ENCODE assay signal across 14 mouse cellular contexts in the genomic region with DNA sequence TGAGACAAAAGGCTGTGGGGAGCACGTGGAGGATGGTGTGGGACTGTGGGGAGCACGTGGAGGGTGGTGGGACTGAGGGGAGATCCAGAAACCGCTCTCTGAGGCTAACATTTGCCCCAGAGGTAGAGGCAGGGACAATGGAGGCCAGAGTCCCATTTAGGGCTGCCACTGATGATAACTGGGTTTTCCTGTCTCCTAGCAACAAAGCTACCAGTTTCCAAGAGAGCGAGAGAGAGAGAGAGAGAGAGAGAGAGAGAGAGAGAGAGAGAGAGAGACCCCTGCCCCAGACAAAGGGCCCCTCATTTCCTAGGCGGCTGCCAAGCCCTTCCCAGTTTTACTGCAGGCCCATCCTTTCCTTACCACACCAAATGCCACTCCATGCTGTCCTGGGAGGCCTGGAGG. TPM values are rescaled to one million over a fixed set of nuclear protein-coding genes. Genes with fewer than 3 reads are reported as not detected.
DNase-seq lines count a peak whose midpoint lies in the region; ATAC-seq and TF ChIP-seq lines count a peak whose summit lies in the region.
"Had no signal": no experiment of that assay in that cellular context is flagged by ENCODE, and none has a peak within 500 bp of the region (broad histone marks: within the 10 kb centered on the region; RNA-seq: fewer than 3 reads in every experiment).

No protein-coding gene starts in this region.

- TF ChIP-seq CTCF in forebrain, postnatal 0 days (IDR thresholded peaks at IDR 0.05; ENCODE audit: low read depth): no peak
- TF ChIP-seq CTCF in intestine, postnatal 0 days (IDR thresholded peaks at IDR 0.05; ENCODE audit: low read depth): no peak

- H3K27ac ChIP-seq in forebrain, postnatal 0 days (ENCODE audit: low read depth, low read length): peak overlapping the region; percentile 86
- H3K27ac ChIP-seq in intestine, postnatal 0 days (ENCODE audit: low read depth, low read length): no peak overlapping the region
- peak overlapping the region; percentile 93 for H3K27ac ChIP-seq in neural tube, embryonic 13.5 days (replicated peaks)
- no peak overlapping the region for H3K27ac ChIP-seq in liver, embryonic 12.5 days
- H3K27ac ChIP-seq: gastrocnemius, adult 2 months; heart, embryonic 10.5 days; liver, embryonic 14.5 days had no signal

- H3K4me2 ChIP-seq in forebrain, postnatal 0 days (ENCODE audit: low read depth): no peak overlapping the region
- peak overlapping the region; percentile 51; the same call in 1 of the 2 replicates for H3K4me2 ChIP-seq in intestine, postnatal 0 days (replicated peaks; ENCODE audit: low read depth)
- peak overlapping the region; percentile 35 for H3K4me2 ChIP-seq in neural tube, embryonic 13.5 days
- no peak overlapping the region for H3K4me2 ChIP-seq in liver, embryonic 12.5 days

- peak; percentile 46 for DNase-seq in embryo, embryonic 11 days
- DNase-seq in forebrain, postnatal 0 days: peak; percentile 64
- DNase-seq in adrenal gland, postnatal 10 days: no peak
- DNase-seq in kidney, adult 18-20 months: no peak
- DNase-seq in thymus, adult 18-20 months: no peak
- DNase-seq: cerebellum, postnatal 25 days; gastrocnemius, adult 2 months; heart, postnatal 4 days; lung, postnatal 36 days had no signal

- peak; percentile 40 for ATAC-seq in forebrain, postnatal 0 days
- ATAC-seq in intestine, postnatal 0 days: no peak
- peak; percentile 33 for ATAC-seq in neural tube, embryonic 13.5 days (ENCODE audit: low read depth)
- no peak for ATAC-seq in liver, embryonic 12.5 days

- H3K4me3 ChIP-seq in forebrain, postnatal 0 days (ENCODE audit: low read depth, low read length): no peak overlapping the region
- H3K4me3 ChIP-seq in intestine, postnatal 0 days (ENCODE audit: low read depth, low read length): no peak overlapping the region
- no peak overlapping the region for H3K4me3 ChIP-seq in neural tube, embryonic 13.5 days
- H3K4me3 ChIP-seq in liver, embryonic 12.5 days: no peak overlapping the region
- H3K4me3 ChIP-seq: gastrocnemius, adult 2 months; heart, embryonic 10.5 days had no signal

- H3K27me3 ChIP-seq in forebrain, postnatal 0 days (ENCODE audit: insufficient read depth, low read length): no peaks in the 10 kb centered on the region
- H3K27me3 ChIP-seq in intestine, postnatal 0 days (replicated peaks; ENCODE audit: control insufficient read depth, insufficient read depth, low read length): no peaks in the 10 kb centered on the region
- no peaks in the 10 kb centered on the region for H3K27me3 ChIP-seq in neural tube, embryonic 13.5 days
- no peaks in the 10 kb centered on the region for H3K27me3 ChIP-seq in liver, embryonic 12.5 days (replicated peaks)

- H3K36me3 ChIP-seq in forebrain, postnatal 0 days (ENCODE audit: insufficient read depth): peaks cover 11% of the 10 kb centered on the region
- no peaks in the 10 kb centered on the region for H3K36me3 ChIP-seq in intestine, postnatal 0 days (ENCODE audit: control insufficient read depth, insufficient read depth)
- H3K36me3 ChIP-seq in neural tube, embryonic 13.5 days: 0 out of 2 replicates have a peak, but pooled peaks cover 18% of the 10 kb centered on the region
- peaks cover 17% of the 10 kb centered on the region; the same call in 1 of the 2 replicates for H3K36me3 ChIP-seq in liver, embryonic 12.5 days
- H3K36me3 ChIP-seq: heart, embryonic 10.5 days had no signal

- peak overlapping the region; percentile 49 for H3K9ac ChIP-seq in forebrain, postnatal 0 days
- H3K9ac ChIP-seq in intestine, postnatal 0 days (ENCODE audit: low read depth, low read length): no peak overlapping the region
- peak overlapping the region; percentile 66 for H3K9ac ChIP-seq in neural tube, embryonic 13.5 days
- no peak overlapping the region for H3K9ac ChIP-seq in liver, embryonic 12.5 days
- H3K9ac ChIP-seq: liver, embryonic 14.5 days had no signal

- peaks cover 60% of the 10 kb centered on the region for H3K4me1 ChIP-seq in forebrain, postnatal 0 days (ENCODE audit: insufficient read depth)
- H3K4me1 ChIP-seq in intestine, postnatal 0 days (replicated peaks; ENCODE audit: control insufficient read depth, insufficient read depth, low read length): no peaks in the 10 kb centered on the region
- peaks cover 92% of the 10 kb centered on the region for H3K4me1 ChIP-seq in neural tube, embryonic 13.5 days (replicated peaks)
- no peaks in the 10 kb centered on the region for H3K4me1 ChIP-seq in liver, embryonic 12.5 days

- H3K9me3 ChIP-seq in forebrain, postnatal 0 days (ENCODE audit: low read length): no peaks in the 10 kb centered on the region
- H3K9me3 ChIP-seq in intestine, postnatal 0 days (ENCODE audit: control insufficient read depth): no peaks in the 10 kb centered on the region
- H3K9me3 ChIP-seq in neural tube, embryonic 13.5 days: no peaks in the 10 kb centered on the region
- H3K9me3 ChIP-seq in liver, embryonic 12.5 days (replicated peaks): no peaks in the 10 kb centered on the region
- H3K9me3 ChIP-seq: heart, embryonic 10.5 days had no signal

- 8% methylated on average over 5 of the region's 5 CpGs for WGBS in forebrain, postnatal 0 days
- 31% methylated on average over 5 of the region's 5 CpGs for WGBS in intestine, postnatal 0 days
- 9% methylated on average over 5 of the region's 5 CpGs for WGBS in neural tube, embryonic 13.5 days
- 65% methylated on average over 5 of the region's 5 CpGs for WGBS in liver, embryonic 12.5 days (ENCODE audit: insufficient replicate concordance)

RNA-seq across cellular contexts. Expression of a gene that starts 33.4 kb away (rescaled TPM):
- 60.7 and 90.2 TPM in 2 replicates for total RNA-seq in forebrain, postnatal 0 days (2014; rRNA removed)
- polyA plus RNA-seq in forebrain, postnatal 0 days (2015; fragmentation: Nextera tagmentation; extraction: Ambion mirVana): 21.9 and 38.3 TPM in 2 replicates
- polyA plus RNA-seq in intestine, postnatal 0 days (2015; fragmentation: Nextera tagmentation; extraction: Ambion mirVana): 0.66 and 0.82 TPM in 2 replicates
- 51.2 and 54.3 TPM in 2 replicates for polyA plus RNA-seq in neural tube, embryonic 13.5 days (2015; fragmentation: Nextera tagmentation; extraction: Ambion mirVana)
- 7.6 and 8.5 TPM in 2 replicates for polyA plus RNA-seq in liver, embryonic 12.5 days (2016; fragmentation: Nextera tagmentation; extraction: Ambion mirVana)
- 1 to 10 TPM; 3.8 to 4.9 TPM for total RNA-seq in adrenal gland, postnatal 10 days (2021)

RNA-seq across cellular contexts. Expression of a gene that starts 44.0 kb away (rescaled TPM):
- total RNA-seq in forebrain, postnatal 0 days (2014; rRNA removed): 49.8 and 64.5 TPM in 2 replicates
- 138 and 180 TPM in 2 replicates for polyA plus RNA-seq in forebrain, postnatal 0 days (2015; fragmentation: Nextera tagmentation; extraction: Ambion mirVana)
- 114 and 121 TPM in 2 replicates for polyA plus RNA-seq in intestine, postnatal 0 days (2015; fragmentation: Nextera tagmentation; extraction: Ambion mirVana)
- 146 and 149 TPM in 2 replicates for polyA plus RNA-seq in neural tube, embryonic 13.5 days (2015; fragmentation: Nextera tagmentation; extraction: Ambion mirVana)
- 140 and 151 TPM in 2 replicates for polyA plus RNA-seq in liver, embryonic 12.5 days (2016; fragmentation: Nextera tagmentation; extraction: Ambion mirVana)
- total RNA-seq in adrenal gland, postnatal 10 days (2021): 10 to 100 TPM; 83.6 to 86.1 TPM

RNA-seq across cellular contexts. Expression of a gene that starts 54.1 kb away (rescaled TPM):
- total RNA-seq in forebrain, postnatal 0 days (2014; rRNA removed): 63.7 and 75.6 TPM in 2 replicates
- 102 and 110 TPM in 2 replicates for polyA plus RNA-seq in forebrain, postnatal 0 days (2015; fragmentation: Nextera tagmentation; extraction: Ambion mirVana)
- polyA plus RNA-seq in intestine, postnatal 0 days (2015; fragmentation: Nextera tagmentation; extraction: Ambion mirVana): 72.4 and 76.2 TPM in 2 replicates
- 99.1 and 99.6 TPM in 2 replicates for polyA plus RNA-seq in neural tube, embryonic 13.5 days (2015; fragmentation: Nextera tagmentation; extraction: Ambion mirVana)
- polyA plus RNA-seq in liver, embryonic 12.5 days (2016; fragmentation: Nextera tagmentation; extraction: Ambion mirVana): 54.1 and 59.0 TPM in 2 replicates
- 10 to 100 TPM; 68.6 to 80.0 TPM for total RNA-seq in adrenal gland, postnatal 10 days (2021)

Comparison
In these comparisons a context has a peak if more than half of its experiments do, and no peak if none do; other contexts are left out.
1. DNase-seq: peak in embryo, embryonic 11 days (single experiment) and forebrain, postnatal 0 days (single experiment); none in adrenal gland, postnatal 10 days (single experiment), kidney, adult 18-20 months (single experiment) and thymus, adult 18-20 months (0 of 2).
2. ATAC-seq: peak in forebrain, postnatal 0 days (single experiment) and neural tube, embryonic 13.5 days (single experiment); none in intestine, postnatal 0 days (single experiment) and liver, embryonic 12.5 days (single experiment).
3. H3K27ac ChIP-seq: peak in forebrain, postnatal 0 days (single experiment) and neural tube, embryonic 13.5 days (single experiment); none in intestine, postnatal 0 days (single experiment) and liver, embryonic 12.5 days (single experiment).
4. H3K4me2 ChIP-seq: peak in intestine, postnatal 0 days (single experiment) and neural tube, embryonic 13.5 days (single experiment); none in forebrain, postnatal 0 days (single experiment) and liver, embryonic 12.5 days (single experiment).
5. H3K9ac ChIP-seq: peak in forebrain, postnatal 0 days (single experiment) and neural tube, embryonic 13.5 days (single experiment); none in intestine, postnatal 0 days (single experiment) and liver, embryonic 12.5 days (single experiment).